Mouse (Mus musculus) lung, postnatal 0 days (tissue): ENCODE data around the gene Kcnd3.

Experiments used
- CTCF ChIP-seq: IDR thresholded peaks from 2 replicates; pipeline ENCODE4 v1.5.1; 2016; ENCODE audit warnings: antibody characterized with exemption, mild to moderate bottlenecking
- EP300 ChIP-seq: IDR thresholded peaks from 2 replicates; pipeline ENCODE4 v1.6.1; 2016; ENCODE audit warnings: antibody characterized with exemption, mild to moderate bottlenecking, control low read depth

- no peak for TF ChIP-seq CTCF
- peak; percentile 41; the same call in 1 of the 2 replicates for TF ChIP-seq EP300
These were observed 258.1 kb downstream of the Kcnd3 start for GRCm38 (mm10) chr3:105710246-105710645.
